Mouse (Mus musculus) stomach, embryonic 16.5 days (tissue): ENCODE data around the gene Jph3. TPM values are rescaled to one million over a fixed set of nuclear protein-coding genes. Genes with fewer than 3 reads are reported as not detected.

Experiments
- ATAC-seq: fragments of 200-750 bp; cut with Nextera tagmentation; 2 replicates; pipeline ENCODE4 v1.8.0; 2017; ENCODE audit warnings: moderate number of reproducible peaks, moderate TSS enrichment; ENCODE audit not compliant: insufficient read depth, low FRiP score
- H3K27ac ChIP-seq: fragments of 300-500 bp; sonication (generic); 2 replicates; pipeline ENCODE4 v1.5.1; 2014; ENCODE audit warnings: low read length
- H3K27me3 ChIP-seq: fragments of 300-500 bp; sonication (generic); 2 replicates; pipeline ENCODE4 v1.6.1; 2014; ENCODE audit warnings: low read length, control low read depth, mixed read lengths; ENCODE audit not compliant: control insufficient read depth, insufficient read depth
- H3K36me3 ChIP-seq: fragments of 300-500 bp; sonication (generic); 2 replicates; pipeline ENCODE4 v1.6.1; 2014; ENCODE audit warnings: low read length; ENCODE audit not compliant: control insufficient read depth, insufficient read depth
- H3K4me1 ChIP-seq: fragments of 300-500 bp; sonication (generic); 2 replicates; pipeline ENCODE4 v1.6.1; 2014; ENCODE audit warnings: low read length, control low read depth, mixed read lengths; ENCODE audit not compliant: control insufficient read depth, insufficient read depth
- H3K4me2 ChIP-seq: fragments of 300-500 bp; sonication (generic); 2 replicates; pipeline ENCODE4 v1.6.1; 2014; ENCODE audit warnings: low read depth, low read length, mixed read lengths
- H3K4me3 ChIP-seq: fragments of 300-500 bp; sonication (generic); replicated peaks from 2 replicates; pipeline ENCODE4 v1.5.1; 2014; ENCODE audit warnings: mild to moderate bottlenecking, low read length
- H3K9ac ChIP-seq: fragments of 300-500 bp; sonication (generic); 2 replicates; pipeline ENCODE4 v1.6.1; 2014; ENCODE audit warnings: low read length
- H3K9me3 ChIP-seq: fragments of 300-500 bp; sonication (generic); replicated peaks from 2 replicates; pipeline ENCODE4 v1.6.1; 2016; ENCODE audit warnings: low read length, control low read depth; ENCODE audit not compliant: control insufficient read depth
- WGBS: fragments of 180-500 bp; shearing (Covaris S2); extraction: QIAGEN DNeasy Blood & Tissue Kit; methylation state at CpG from one replicate; pipeline ENCODE4 v1.1.7; 2014; 5-methylcytosine and 5-hydroxymethylcytosine counted together
- polyA plus RNA-seq: library from polyadenylated mRNA; unstranded; fragments of >200 nt; fragmentation: Nextera tagmentation; extraction: Ambion mirVana; gene quantifications from 2 replicates; pipeline ENCODE4 v1.2.1, GENCODE M21; 2015

Jph3 gene
- polyA plus RNA-seq, 1 experiment from 2014 or later: 2.7 TPM

- Histone ChIP-seq H3K4me2 (no peak overlapping the region), H3K9ac (no peak overlapping the region), H3K27me3 (peaks cover 47% of the 10 kb centered on the region), H3K9me3 (no peaks in the 10 kb centered on the region), H3K4me3 (no peak overlapping the region), H3K36me3 (no peaks in the 10 kb centered on the region), H3K4me1 (no peaks in the 10 kb centered on the region; the same call in 1 of the 2 replicates), H3K27ac (no peak overlapping the region)
- WGBS: 78% methylated on average over 16 of the region's 16 CpGs
- no peak for ATAC-seq
Observed at GRCm38 (mm10) chr8:121734262-121734661, 4.8 kb downstream of the Jph3 start.

GRCm38 (mm10) chr8:121736236-121736635 lies 6.8 kb downstream of the Jph3 start:
- ATAC-seq: no peak
- 12% methylated on average over 7 of the region's 7 CpGs for WGBS
- Histone ChIP-seq H3K27ac (no peak overlapping the region), H3K4me3 (no peak overlapping the region), H3K36me3 (no peaks in the 10 kb centered on the region), H3K4me1 (no peaks in the 10 kb centered on the region), H3K27me3 (peaks cover 27% of the 10 kb centered on the region), H3K9ac (no peak overlapping the region), H3K9me3 (no peaks in the 10 kb centered on the region), H3K4me2 (no peak overlapping the region)

GRCm38 (mm10) chr8:121740721-121741120 lies 11.3 kb downstream of the Jph3 start:
- no peaks in the 10 kb centered on the region for H3K9me3 ChIP-seq
- no peaks in the 10 kb centered on the region; the same call in 1 of the 2 replicates for H3K27me3 ChIP-seq
- H3K4me3 ChIP-seq: no peak overlapping the region
- no peak overlapping the region for H3K4me2 ChIP-seq
- WGBS: 82% methylated on average over 10 of the region's 10 CpGs
- ATAC-seq: no peak
- no peaks in the 10 kb centered on the region for H3K4me1 ChIP-seq
- no peak overlapping the region for H3K27ac ChIP-seq
- H3K9ac ChIP-seq: no peak overlapping the region
- H3K36me3 ChIP-seq: no peaks in the 10 kb centered on the region

GRCm38 (mm10) chr8:121749501-121749900 lies 20.1 kb downstream of the Jph3 start:
- peaks cover 6% of the 10 kb centered on the region for H3K9me3 ChIP-seq
- ATAC-seq: no peak
- WGBS: 82% methylated on average over 9 of the region's 9 CpGs

GRCm38 (mm10) chr8:121750512-121750911 lies 21.1 kb downstream of the Jph3 start:
- ATAC-seq: no peak
- 27% methylated on average over 3 of the region's 3 CpGs for WGBS

More at GRCm38 (mm10) chr8:121749501-121749900, 20.1 kb downstream of the Jph3 start:
- no peak overlapping the region for H3K27ac ChIP-seq
- no peak overlapping the region for H3K4me3 ChIP-seq
- no peaks in the 10 kb centered on the region for H3K4me1 ChIP-seq
- H3K36me3 ChIP-seq: no peaks in the 10 kb centered on the region
- H3K9ac ChIP-seq: no peak overlapping the region
- H3K27me3 ChIP-seq: peaks cover 3% of the 10 kb centered on the region; the same call in 1 of the 2 replicates
- no peak overlapping the region for H3K4me2 ChIP-seq

GRCm38 (mm10) chr8:121751407-121751806 lies 22.0 kb downstream of the Jph3 start:
- Histone ChIP-seq H3K9me3 (peaks cover 6% of the 10 kb centered on the region), H3K9ac (no peak overlapping the region), H3K4me3 (no peak overlapping the region), H3K27me3 (peaks cover 3% of the 10 kb centered on the region; the same call in 1 of the 2 replicates), H3K36me3 (no peaks in the 10 kb centered on the region), H3K4me1 (no peaks in the 10 kb centered on the region), H3K27ac (no peak overlapping the region), H3K4me2 (no peak overlapping the region)
- 24% methylated on average over 3 of the region's 3 CpGs for WGBS
- ATAC-seq: no peak

More at GRCm38 (mm10) chr8:121750512-121750911, 21.1 kb downstream of the Jph3 start:
- Histone ChIP-seq H3K36me3 (no peaks in the 10 kb centered on the region), H3K27ac (no peak overlapping the region), H3K4me1 (no peaks in the 10 kb centered on the region), H3K4me2 (no peak overlapping the region), H3K27me3 (peaks cover 3% of the 10 kb centered on the region; the same call in 1 of the 2 replicates), H3K4me3 (no peak overlapping the region), H3K9me3 (peaks cover 6% of the 10 kb centered on the region), H3K9ac (no peak overlapping the region)

- H3K4me2 ChIP-seq: no peak overlapping the region
- H3K9ac ChIP-seq: no peak overlapping the region
- no peak for ATAC-seq
- H3K4me1 ChIP-seq: no peaks in the 10 kb centered on the region
- no peaks in the 10 kb centered on the region for H3K9me3 ChIP-seq
- WGBS: 67% methylated on average over 12 of the region's 12 CpGs
- no peak overlapping the region for H3K27ac ChIP-seq
- H3K36me3 ChIP-seq: no peaks in the 10 kb centered on the region
- no peak overlapping the region for H3K4me3 ChIP-seq
- peaks cover 3% of the 10 kb centered on the region; the same call in 1 of the 2 replicates for H3K27me3 ChIP-seq
Observed at GRCm38 (mm10) chr8:121758470-121758869, 29.0 kb downstream of the Jph3 start.

- Histone ChIP-seq H3K27me3 (no peaks in the 10 kb centered on the region), H3K9me3 (no peaks in the 10 kb centered on the region), H3K36me3 (no peaks in the 10 kb centered on the region), H3K27ac (no peak overlapping the region), H3K4me1 (no peaks in the 10 kb centered on the region), H3K9ac (no peak overlapping the region), H3K4me2 (no peak overlapping the region), H3K4me3 (no peak overlapping the region)
- no peak for ATAC-seq
- 59% methylated on average over 7 of the region's 7 CpGs for WGBS
Observed at GRCm38 (mm10) chr8:121760484-121760883, 31.1 kb downstream of the Jph3 start.

- Histone ChIP-seq H3K36me3 (no peaks in the 10 kb centered on the region), H3K9ac (no peak overlapping the region), H3K27me3 (no peaks in the 10 kb centered on the region), H3K4me1 (no peaks in the 10 kb centered on the region), H3K27ac (no peak overlapping the region), H3K4me3 (no peak overlapping the region), H3K9me3 (no peaks in the 10 kb centered on the region), H3K4me2 (no peak overlapping the region)
- WGBS: 26% methylated on average over 10 of the region's 10 CpGs
- no peak for ATAC-seq
Observed at GRCm38 (mm10) chr8:121761480-121761879, 32.1 kb downstream of the Jph3 start.
